Mouse (Mus musculus): ENCODE results near the gene Serpinh1. TPM values are rescaled to one million over a fixed set of nuclear protein-coding genes. Genes with fewer than 3 reads are reported as not detected.

Gene Serpinh1
- total RNA-seq (2015) (0.05 TPM in 1 of 2 replicates, not detected in the other), total RNA-seq (2017) (not detected in 2 replicates)

GRCm38 (mm10) chr7:99352526-99353400 is at the start of gene Serpinh1:
Serpinh1 (minus strand) TSS chr7:99353239.
- no peak for ATAC-seq (replicated peaks; ENCODE audit: poor library complexity)

DNA sequence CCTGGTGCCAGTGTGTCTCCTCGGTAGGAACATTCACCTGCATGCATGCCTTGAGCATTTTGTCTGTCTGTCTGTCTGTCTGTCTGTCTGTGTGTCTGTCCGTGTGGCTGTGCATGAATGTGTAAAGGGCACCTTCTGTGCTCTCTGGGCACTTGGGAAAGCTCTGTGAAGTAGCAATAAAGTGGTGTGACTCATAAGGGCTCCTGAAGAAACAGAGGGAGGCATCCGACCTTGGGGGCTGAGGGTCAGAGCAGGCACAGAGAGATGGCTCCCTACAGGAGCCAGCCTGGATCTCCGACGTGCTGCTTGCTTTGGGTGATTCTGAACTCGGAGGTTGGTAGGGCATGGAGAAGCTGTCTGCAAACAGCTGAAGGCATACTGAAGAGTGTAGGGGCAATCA is 49.4 kb upstream of the Serpinh1 start:
- ATAC-seq (replicated peaks; ENCODE audit: poor library complexity) = no peak

DNA sequence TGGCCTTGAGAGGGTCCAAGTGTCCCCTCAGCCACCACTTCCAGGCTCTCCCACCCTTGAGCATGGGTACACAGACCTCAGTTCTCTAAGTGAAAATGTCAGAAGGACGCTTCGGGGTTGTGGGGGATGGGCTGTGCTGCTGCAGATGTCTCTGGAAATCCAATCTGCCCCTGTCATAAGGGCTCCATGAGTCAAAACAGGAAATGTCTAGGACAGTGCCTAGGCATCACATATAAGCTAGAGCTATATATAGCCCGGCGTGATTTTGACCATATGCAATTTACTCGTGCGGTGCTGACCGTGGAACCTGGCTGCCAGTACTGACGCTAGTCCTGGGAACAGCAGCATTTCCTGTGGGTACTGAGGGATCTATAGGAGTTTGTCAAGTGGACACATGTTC is 48.3 kb upstream of the Serpinh1 start:
- ATAC-seq (replicated peaks; ENCODE audit: poor library complexity) = no peak

- ATAC-seq (replicated peaks; ENCODE audit: poor library complexity) = no peak
These were observed 44.1 kb upstream of the Serpinh1 start for GRCm38 (mm10) chr7:99396994-99397659.

GRCm38 (mm10) chr7:99395908-99396616 is 43.0 kb upstream of the Serpinh1 start:
- ATAC-seq (replicated peaks; ENCODE audit: poor library complexity) = no peak

GRCm38 (mm10) chr7:99395385-99395784 is 42.3 kb upstream of the Serpinh1 start:
- no peak for ATAC-seq (replicated peaks; ENCODE audit: poor library complexity)

DNA sequence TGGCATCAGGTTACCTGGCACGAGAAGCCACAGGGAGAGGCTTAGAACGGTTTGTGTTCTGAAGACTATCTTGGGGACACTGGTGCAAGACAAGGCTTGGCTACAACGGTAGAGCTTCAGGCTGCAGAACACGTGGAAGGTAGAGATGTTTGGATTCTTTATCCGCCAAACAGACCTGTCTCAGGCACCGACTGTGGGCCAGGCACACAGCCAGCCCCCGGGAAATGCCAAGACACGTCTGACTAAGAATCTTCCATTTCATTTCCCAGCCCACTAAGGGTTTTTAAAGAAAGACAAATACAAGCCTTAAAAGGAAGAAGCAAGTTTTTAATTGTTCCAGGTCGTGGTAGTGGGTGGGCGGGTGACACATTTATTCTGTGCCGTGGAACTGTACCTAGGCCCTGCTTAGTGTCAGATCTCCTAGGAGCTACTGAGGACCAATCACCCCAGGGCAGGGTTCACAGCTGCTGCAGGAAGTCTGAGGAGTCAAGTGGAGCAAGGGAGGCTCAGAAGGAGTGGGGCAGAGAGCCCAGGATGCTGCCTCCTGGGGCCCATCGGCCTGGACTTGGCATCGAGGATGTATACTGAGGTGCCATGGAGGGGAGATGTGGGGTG is 40.8 kb upstream of the Serpinh1 start:
- ATAC-seq (replicated peaks; ENCODE audit: poor library complexity) = no peak

- ATAC-seq (replicated peaks; ENCODE audit: poor library complexity) = no peak
These were observed 39.7 kb upstream of the Serpinh1 start for GRCm38 (mm10) chr7:99392696-99393095.

DNA sequence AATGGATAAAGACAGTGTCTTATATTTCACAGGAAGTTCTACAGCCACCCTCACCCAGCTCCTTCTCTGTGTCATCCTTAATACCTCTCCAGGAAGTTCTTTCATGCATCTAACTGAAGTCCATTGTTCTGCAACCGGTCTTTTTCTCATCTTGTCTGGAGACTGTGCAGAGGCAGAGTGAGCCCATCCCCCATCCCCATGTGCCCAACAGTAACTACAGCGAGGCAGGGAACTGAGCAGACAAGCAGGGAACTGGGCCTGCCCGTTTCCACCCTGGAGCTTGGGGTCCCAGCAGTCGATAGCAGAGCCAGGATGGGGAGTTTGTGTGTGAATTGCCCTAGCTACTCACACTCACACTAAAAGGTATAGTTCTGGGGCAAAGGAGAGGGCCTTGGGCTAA is 37.5 kb upstream of the Serpinh1 start:
- no peak for ATAC-seq (replicated peaks; ENCODE audit: poor library complexity)

GRCm38 (mm10) chr7:99387356-99387755 is 34.3 kb upstream of the Serpinh1 start:
- ATAC-seq (replicated peaks; ENCODE audit: poor library complexity) = no peak

- no peak for ATAC-seq (replicated peaks; ENCODE audit: poor library complexity)
These were observed 33.8 kb upstream of the Serpinh1 start for GRCm38 (mm10) chr7:99386811-99387210.

- ATAC-seq (replicated peaks; ENCODE audit: poor library complexity) = no peak
These were observed 33.0 kb upstream of the Serpinh1 start for GRCm38 (mm10) chr7:99386030-99386429.

DNA sequence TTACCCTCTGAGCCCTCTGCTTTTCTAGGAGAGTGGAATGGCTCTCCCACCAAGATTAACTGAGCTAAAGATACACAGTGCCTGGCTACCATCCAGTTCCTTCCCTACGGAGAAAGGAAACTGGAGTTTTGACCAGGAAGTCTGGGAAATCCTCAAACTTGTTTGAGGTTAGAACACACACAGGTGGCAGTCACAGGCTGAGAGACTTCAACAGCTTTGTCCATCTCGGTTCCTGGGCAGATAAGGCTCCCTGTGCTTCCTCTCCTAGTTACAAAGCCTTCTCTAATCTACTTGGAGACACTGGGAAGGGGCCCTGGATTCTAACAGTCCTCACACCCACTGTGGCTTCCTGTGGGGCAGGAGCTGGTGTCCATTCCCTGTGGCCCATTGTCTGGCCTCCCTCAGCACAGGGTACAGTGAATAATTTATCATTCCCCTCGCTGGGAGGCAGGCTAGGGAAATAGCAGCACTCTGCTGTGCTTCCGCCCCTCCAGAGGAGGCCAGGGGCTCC is 31.1 kb upstream of the Serpinh1 start:
- no peak for ATAC-seq (replicated peaks; ENCODE audit: poor library complexity)

GRCm38 (mm10) chr7:99383246-99383645 is 30.2 kb upstream of the Serpinh1 start:
- ATAC-seq (replicated peaks; ENCODE audit: poor library complexity) = no peak

DNA sequence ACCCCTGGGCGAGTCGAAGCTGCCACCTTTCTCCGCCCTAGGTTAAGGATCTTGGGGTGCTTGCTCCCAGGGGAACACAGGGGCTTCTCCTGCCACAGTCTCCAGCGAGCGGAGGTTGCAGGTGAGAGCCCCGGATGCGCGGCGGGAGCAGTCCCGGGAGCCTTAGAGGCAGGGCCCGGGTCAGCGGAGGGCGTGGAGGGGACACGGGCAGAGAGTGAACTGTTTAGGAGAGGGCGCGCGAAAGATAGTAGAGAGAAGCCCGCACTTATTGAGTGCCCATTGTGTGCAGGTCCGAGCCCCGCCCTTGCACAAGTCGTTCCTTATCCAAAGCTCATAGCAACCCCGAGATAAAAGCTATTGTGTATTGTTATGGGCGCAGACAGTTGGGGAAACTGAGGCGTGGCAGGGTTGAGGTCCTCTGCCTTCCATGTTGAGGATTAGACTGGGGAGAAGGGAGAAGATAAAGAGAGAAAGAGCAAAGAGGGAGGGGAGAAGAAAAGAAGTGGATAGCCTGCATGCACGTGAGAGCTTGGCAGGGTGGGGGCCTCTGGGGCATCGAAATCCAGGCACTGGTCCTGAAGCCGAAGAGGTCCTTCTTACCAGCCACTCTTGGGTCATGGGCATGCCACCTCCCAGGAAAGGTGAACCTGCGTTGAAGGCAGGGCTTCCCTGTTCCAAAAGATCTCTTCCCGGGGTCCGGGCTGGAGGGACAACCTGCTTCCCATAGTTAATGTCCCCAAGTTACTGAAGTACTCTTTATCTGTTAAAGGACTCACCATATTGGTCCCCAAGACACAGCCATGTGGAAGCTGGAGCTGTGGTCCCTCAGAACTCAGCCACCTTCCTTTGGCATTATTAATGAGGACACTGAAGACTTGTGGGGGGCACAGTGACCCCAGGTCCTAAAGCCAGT is 29.3 kb upstream of the Serpinh1 start:
- ATAC-seq (replicated peaks; ENCODE audit: poor library complexity) = no peak

GRCm38 (mm10) chr7:99381214-99382087 is 28.4 kb upstream of the Serpinh1 start, which contains the start of gene Gdpd5:
Gdpd5 (plus strand) TSS chr7:99381414.
- peak; percentile 90 for ATAC-seq (replicated peaks; ENCODE audit: poor library complexity)

- peak; percentile 44 for ATAC-seq (replicated peaks; ENCODE audit: poor library complexity)
These were observed 27.6 kb upstream of the Serpinh1 start for GRCm38 (mm10) chr7:99380491-99381213.

- no peak for ATAC-seq (replicated peaks; ENCODE audit: poor library complexity)
These were observed 25.8 kb upstream of the Serpinh1 start for GRCm38 (mm10) chr7:99378870-99379269.

Data from megakaryocyte progenitor cell, adult 5-6 weeks (primary cell).